Mouse (Mus musculus) ES-Bruce4 (cell line): ENCODE measurements at regions not wholly inside any gene's neighbourhood (a gene's known extent, or its start where the extent isn't known, plus 50 kb on each side); places are given as distances from the start of the nearest gene placed in this dataset.
A peak's percentile ranks its signal among the peaks of the same experiment; 100 is the strongest.

Experiments
- H3K27ac ChIP-seq: 2 replicates; pipeline ENCODE4 v1.5.1; 2012; ENCODE audit warnings: low read length, inconsistent platforms; ENCODE audit not compliant: insufficient read depth
- H3K27me3 ChIP-seq: 2 replicates; pipeline ENCODE4 v1.6.1; 2012; ENCODE audit warnings: mild to moderate bottlenecking, low read length, inconsistent platforms; ENCODE audit not compliant: control insufficient read depth, poor library complexity, insufficient read depth, severe bottlenecking
- H3K36me3 ChIP-seq: 2 replicates; pipeline ENCODE4 v1.6.1; 2012; ENCODE audit warnings: inconsistent platforms, mild to moderate bottlenecking, low read length, moderate library complexity; ENCODE audit not compliant: control insufficient read depth, poor library complexity, insufficient read depth, severe bottlenecking
- H3K4me1 ChIP-seq: one replicate; pipeline ENCODE4 v1.8.1; 2011; ENCODE audit warnings: low read length; ENCODE audit not compliant: control insufficient read depth, insufficient read depth
- H3K4me3 ChIP-seq: 2 replicates; pipeline ENCODE4 v1.5.1; 2011; ENCODE audit warnings: low read depth, mild to moderate bottlenecking, low read length
- H3K9ac ChIP-seq: 2 replicates; pipeline ENCODE4 v1.6.1; 2012; ENCODE audit warnings: low read depth, mild to moderate bottlenecking, inconsistent platforms; ENCODE audit not compliant: poor library complexity, severe bottlenecking
- H3K9me3 ChIP-seq: replicated peaks from 2 replicates; pipeline ENCODE4 v1.6.1; 2012; ENCODE audit warnings: mild to moderate bottlenecking, low read length, inconsistent platforms; ENCODE audit not compliant: control insufficient read depth, poor library complexity, insufficient read depth, severe bottlenecking
- CTCF ChIP-seq: IDR thresholded peaks from one replicate; pipeline ENCODE4 v1.8.1; 2011; ENCODE audit warnings: low read depth, low read length
- EP300 ChIP-seq: IDR thresholded peaks from 2 replicates; pipeline ENCODE4 v1.6.1; 2011; ENCODE audit warnings: low read depth, low read length; ENCODE audit not compliant: insufficient read depth
- POLR2A ChIP-seq: IDR thresholded peaks from one replicate; pipeline ENCODE4 v1.8.1; 2011; ENCODE audit warnings: low read length; ENCODE audit not compliant: insufficient read depth

GRCm38 (mm10) chr16:5415310-5415709 is 159.5 kb upstream of the Eef2kmt start:
- Histone ChIP-seq H3K27me3 (no peaks in the 10 kb centered on the region), H3K9me3 (no peaks in the 10 kb centered on the region), H3K36me3 (no peaks in the 10 kb centered on the region), H3K4me3 (no peak overlapping the region), H3K4me1 (no peaks in the 10 kb centered on the region), H3K9ac (no peak overlapping the region), H3K27ac (no peak overlapping the region)
- TF ChIP-seq CTCF: no peak
- no peak for TF ChIP-seq POLR2A
- TF ChIP-seq EP300: no peak

DNA sequence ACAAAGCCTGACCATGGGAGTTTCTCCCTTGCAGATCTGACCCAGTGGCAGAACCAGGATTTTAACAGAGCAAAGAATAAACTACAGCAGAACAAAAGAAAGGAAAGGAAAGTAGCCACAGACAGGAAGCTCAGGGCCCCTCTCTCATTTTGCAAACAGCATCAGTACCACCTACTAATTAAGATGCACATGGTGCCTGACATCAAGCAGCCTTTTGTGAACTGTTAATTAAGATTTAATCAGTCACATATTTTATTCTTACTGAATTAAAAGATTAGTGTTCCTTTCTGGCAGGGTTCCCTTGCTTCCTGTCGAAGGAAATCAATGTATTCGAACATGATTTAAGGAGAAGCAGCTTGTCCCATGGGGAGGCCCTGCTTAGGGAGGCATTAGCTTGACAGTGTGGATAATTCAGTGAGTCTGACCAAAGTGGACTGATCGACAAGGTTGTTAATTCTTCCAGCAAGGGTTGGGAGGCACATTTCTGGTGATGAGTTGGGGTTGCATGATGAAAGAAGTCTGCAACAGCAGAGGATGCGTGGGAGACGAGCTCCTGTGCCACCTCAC is 156.1 kb upstream of the Eef2kmt start:
- Histone ChIP-seq H3K4me1 (no peaks in the 10 kb centered on the region), H3K9ac (no peak overlapping the region), H3K27ac (no peak overlapping the region), H3K9me3 (no peaks in the 10 kb centered on the region), H3K4me3 (no peak overlapping the region), H3K27me3 (no peaks in the 10 kb centered on the region), H3K36me3 (no peaks in the 10 kb centered on the region)
- TF ChIP-seq POLR2A (no peak), EP300 (no peak), CTCF (no peak)

- Histone ChIP-seq H3K27ac (no peak overlapping the region), H3K27me3 (no peaks in the 10 kb centered on the region), H3K9me3 (no peaks in the 10 kb centered on the region), H3K9ac (no peak overlapping the region), H3K4me1 (no peaks in the 10 kb centered on the region), H3K36me3 (no peaks in the 10 kb centered on the region), H3K4me3 (no peak overlapping the region)
- TF ChIP-seq CTCF: peak; percentile 84
- TF ChIP-seq EP300: no peak
Measured at GRCm38 (mm10) chr16:5406711-5407110, 150.9 kb upstream of the Eef2kmt start.

GRCm38 (mm10) chr16:5393336-5393735 is 137.6 kb upstream of the Eef2kmt start:
- Histone ChIP-seq H3K4me3 (no peak overlapping the region), H3K36me3 (no peaks in the 10 kb centered on the region)

DNA sequence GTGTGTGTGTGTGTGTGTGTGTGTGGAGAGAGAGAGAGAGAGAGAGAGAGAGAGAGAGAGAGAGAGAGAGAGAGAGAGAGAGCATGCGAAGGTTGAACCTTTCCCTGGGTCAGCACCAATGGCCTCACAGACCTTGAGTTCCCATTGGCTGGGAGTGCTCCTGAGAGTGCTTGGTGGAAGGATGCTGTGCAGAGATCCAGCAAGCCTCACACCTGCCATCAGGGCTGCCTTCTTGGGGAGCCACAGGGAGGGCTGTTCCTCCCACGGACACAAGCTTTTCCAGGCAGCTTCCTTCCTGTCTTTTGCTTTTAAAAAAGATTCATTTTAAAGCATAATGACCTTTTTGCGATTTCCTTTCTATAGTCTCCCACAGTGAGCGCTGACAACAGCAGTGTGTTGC is 127.1 kb upstream of the Eef2kmt start:
- no peaks in the 10 kb centered on the region for H3K36me3 ChIP-seq
- no peak overlapping the region for H3K9ac ChIP-seq
- no peak for TF ChIP-seq POLR2A
- TF ChIP-seq EP300: no peak
- no peak for TF ChIP-seq CTCF
- H3K27me3 ChIP-seq: no peaks in the 10 kb centered on the region
- no peaks in the 10 kb centered on the region for H3K4me1 ChIP-seq
- H3K27ac ChIP-seq: no peak overlapping the region
- H3K9me3 ChIP-seq: no peaks in the 10 kb centered on the region
- H3K4me3 ChIP-seq: no peak overlapping the region

More at GRCm38 (mm10) chr16:5393336-5393735, 137.6 kb upstream of the Eef2kmt start:
- no peaks in the 10 kb centered on the region for H3K9me3 ChIP-seq
- H3K9ac ChIP-seq: no peak overlapping the region
- TF ChIP-seq POLR2A (no peak), CTCF (no peak), EP300 (no peak)
- H3K27ac ChIP-seq: no peak overlapping the region
- no peaks in the 10 kb centered on the region for H3K4me1 ChIP-seq
- H3K27me3 ChIP-seq: no peaks in the 10 kb centered on the region

DNA sequence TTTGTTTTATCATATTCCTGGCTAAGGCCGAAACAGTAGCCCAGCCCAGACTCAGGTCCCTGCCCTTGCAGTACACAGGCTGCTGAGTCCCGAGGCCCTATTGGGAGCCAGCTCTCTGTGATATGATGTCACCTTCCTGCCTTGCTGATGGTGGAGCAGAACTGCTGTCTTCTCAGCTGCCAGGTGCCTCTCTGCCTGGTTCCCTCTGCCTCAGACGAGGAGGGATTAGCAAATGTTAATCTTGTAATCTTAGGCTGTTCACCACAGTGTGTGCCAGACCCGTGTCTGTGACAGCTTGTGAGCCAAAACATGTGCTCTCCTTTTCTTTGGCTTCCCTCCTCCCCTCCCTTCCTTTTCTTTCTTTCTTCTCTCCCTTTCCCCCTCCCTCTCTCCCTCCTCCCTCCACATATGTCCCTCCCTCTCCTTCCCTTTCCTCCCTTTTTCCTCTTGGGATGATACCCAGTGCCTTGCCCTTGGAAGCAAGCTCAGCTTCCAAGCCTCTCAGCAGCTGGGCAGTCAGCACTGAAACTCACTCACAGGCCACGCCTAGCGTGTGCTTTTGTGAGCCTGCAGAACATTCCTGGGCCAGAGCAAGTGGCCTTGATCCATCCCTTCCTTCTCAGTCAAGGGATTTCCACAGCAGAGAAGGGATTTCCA is 126.6 kb upstream of the Eef2kmt start:
- Histone ChIP-seq H3K9me3 (no peaks in the 10 kb centered on the region), H3K4me3 (no peak overlapping the region), H3K9ac (no peak overlapping the region), H3K27ac (no peak overlapping the region), H3K4me1 (no peaks in the 10 kb centered on the region), H3K27me3 (no peaks in the 10 kb centered on the region), H3K36me3 (no peaks in the 10 kb centered on the region)
- TF ChIP-seq POLR2A (no peak), EP300 (no peak), CTCF (no peak)
